Mouse (Mus musculus) erythroblast, embryonic 14.5 days (primary cell): ENCODE results near the gene Pnpla1.

Experiments used
- GATA1 ChIP-seq: IDR thresholded peaks from 2 replicates; pipeline ENCODE4 v1.6.1; 2012; ENCODE audit warnings: low read length, inconsistent platforms, mixed read lengths
- TAL1 ChIP-seq: IDR thresholded peaks from 3 replicates; pipeline ENCODE4 v1.6.1; 2012; ENCODE audit warnings: low read length, inconsistent platforms, mixed read lengths

- peak; percentile 94 for TF ChIP-seq GATA1
- TF ChIP-seq TAL1 = peak; percentile 99
Measured at GRCm38 (mm10) chr17:28823004-28823745, 35.0 kb upstream of the Pnpla1 start.
